Mouse (Mus musculus) liver, postnatal 0 days (tissue): ENCODE results near the gene Galnt14.

ENCODE experiments used
- CTCF ChIP-seq: sonication (generic); IDR thresholded peaks from 2 replicates; pipeline ENCODE4 v1.5.1; 2016; ENCODE audit warnings: antibody characterized with exemption, low read depth
- EP300 ChIP-seq: IDR thresholded peaks from 2 replicates; pipeline ENCODE4 v1.6.1; 2016; ENCODE audit warnings: antibody characterized with exemption, low read depth, mild to moderate bottlenecking

DNA sequence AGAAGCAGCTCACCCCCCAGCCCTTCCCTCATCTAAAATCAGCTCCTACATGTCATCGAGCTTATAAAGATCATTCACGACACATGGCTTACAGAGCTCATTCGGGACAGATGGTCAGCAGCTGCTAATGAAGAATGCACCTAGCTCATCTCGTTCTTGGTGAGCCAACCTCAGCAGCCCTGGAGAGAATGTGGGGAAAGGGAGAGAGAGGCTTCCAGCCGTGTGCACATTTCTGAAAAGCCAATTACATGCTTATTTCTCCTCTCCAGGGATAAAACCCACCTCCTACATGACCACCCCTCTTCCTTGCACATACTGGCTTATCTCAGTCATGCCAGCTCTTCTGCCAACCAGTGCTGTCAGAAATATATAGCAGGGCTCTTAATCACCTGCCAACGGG, 110.3 kb downstream of the Galnt14 start:
- TF ChIP-seq EP300 (no peak), CTCF (no peak)
